Mouse (Mus musculus): Measurements from ENCODE around the gene Map2k7.

DNA sequence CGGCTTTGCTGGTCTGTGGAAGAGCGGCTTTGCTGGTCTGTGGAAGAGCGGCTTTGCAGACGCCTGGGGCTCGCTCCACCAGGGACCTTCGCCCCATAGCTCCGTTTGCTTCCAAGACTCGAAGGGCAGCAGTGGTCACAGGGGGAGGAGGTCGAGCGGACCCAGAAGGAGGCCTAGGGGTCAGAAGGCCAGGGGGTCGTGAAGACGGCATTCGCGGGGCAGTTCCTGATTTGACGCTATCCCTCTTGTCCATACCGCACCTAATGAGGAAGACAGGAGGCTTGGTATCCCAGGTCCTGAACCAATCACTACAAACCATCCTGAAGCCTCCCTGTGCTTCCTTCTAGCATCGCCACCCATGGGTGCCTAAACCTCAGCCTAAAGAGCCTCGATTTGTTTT, 22.2 kb upstream of the Map2k7 start:
- TF ChIP-seq CTCF (IDR thresholded peaks at IDR 0.05 in 2 of 3, conservative IDR thresholded peaks at IDR 0.05 in 1 of 3; ENCODE audit: control insufficient read depth in 1 of 3, insufficient read depth in 1 of 3, low read depth in 2 of 3, low read length in 3 of 3, poor library complexity in 1 of 3, severe bottlenecking in 1 of 3) (no peak), POLR2A (IDR thresholded peaks at IDR 0.05; ENCODE audit: control insufficient read depth in 1 of 2, insufficient read depth in 1 of 2, low read depth in 1 of 2, low read length in 2 of 2, poor library complexity in 1 of 2) (no peak), JUND (IDR thresholded peaks at IDR 0.05; ENCODE audit: low read depth, low read length) (no peak), BHLHE40 (IDR thresholded peaks at IDR 0.05; ENCODE audit: borderline replicate concordance, low read depth, low read length) (no peak), EP300 (IDR thresholded peaks at IDR 0.05; ENCODE audit: low read depth in 1 of 2, low read length in 2 of 2) (no peak)
